Mouse (Mus musculus) bone marrow, adult 2 months (tissue): Measurements from ENCODE around the gene Extl1.

ENCODE experiments used
- CTCF ChIP-seq: fragments of 200-500 bp; IDR thresholded peaks from 2 replicates; pipeline ENCODE4 v1.5.1; 2011; ENCODE audit warnings: low read length, control low read depth; ENCODE audit not compliant: control insufficient read depth, insufficient read depth
- POLR2A ChIP-seq: fragments of 200-500 bp; IDR thresholded peaks from 2 replicates; pipeline ENCODE4 v1.6.1; 2011; ENCODE audit warnings: low read depth, mild to moderate bottlenecking, control low read depth, low read length, borderline replicate concordance; ENCODE audit not compliant: control insufficient read depth

DNA sequence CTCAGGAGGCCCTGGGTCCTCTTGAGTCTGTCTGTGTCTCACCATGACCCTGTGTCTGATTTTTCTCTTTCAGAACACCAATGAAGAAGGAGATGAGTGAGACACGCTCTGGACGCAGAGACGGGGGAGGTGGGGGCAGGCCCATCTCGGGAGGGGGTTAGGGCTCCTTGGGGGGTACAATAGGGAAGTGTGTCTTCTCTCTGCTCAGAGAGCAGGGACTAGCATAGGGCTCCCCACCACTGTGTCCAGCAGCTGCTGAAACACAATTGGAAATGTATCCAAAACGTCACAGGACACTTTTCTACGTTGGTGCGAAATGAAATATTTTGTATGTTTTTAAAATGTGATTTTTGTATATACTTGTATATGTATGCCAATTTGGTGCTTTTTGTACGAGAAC, 54.8 kb downstream of the Extl1 start:
- no peak for TF ChIP-seq CTCF
- TF ChIP-seq POLR2A: no peak
